Mouse (Mus musculus) liver, embryonic 11.5 days (tissue): ENCODE results near the gene Rcan2. TPM values are rescaled to one million over a fixed set of nuclear protein-coding genes. Genes with fewer than 3 reads are reported as not detected.
"Not testable (repeated sequence)": the region's sequence is repeated elsewhere in the genome, so short reads cannot be mapped to it uniquely, and the experiment has no call there.

Source experiments
- ATAC-seq: fragments of 200-750 bp; cut with Nextera tagmentation; replicated peaks from 2 replicates; pipeline ENCODE4 v1.8.0; 2017; ENCODE audit warnings: moderate number of reproducible peaks, mild to moderate bottlenecking, moderate TSS enrichment, moderate library complexity; ENCODE audit not compliant: low FRiP score
- DNase-seq: peaks from one replicate; pipeline ENCODE4 v3.0.0-alpha.2; 2017; ENCODE audit warnings: low spot score
- H3K27ac ChIP-seq: fragments of 300-500 bp; sonication (generic); 2 replicates; pipeline ENCODE4 v1.5.1; 2014; ENCODE audit warnings: mild to moderate bottlenecking, low read depth, low read length, control low read depth
- H3K27me3 ChIP-seq: fragments of 300-500 bp; sonication (generic); replicated peaks from 2 replicates; pipeline ENCODE4 v1.6.1; 2014; ENCODE audit warnings: low read length, mixed read lengths; ENCODE audit not compliant: control insufficient read depth, insufficient read depth
- H3K36me3 ChIP-seq: fragments of 300-500 bp; sonication (generic); 2 replicates; pipeline ENCODE4 v1.6.1; 2014; ENCODE audit warnings: mild to moderate bottlenecking, low read length, moderate library complexity, mixed read lengths; ENCODE audit not compliant: control insufficient read depth, insufficient read depth
- H3K4me1 ChIP-seq: fragments of 300-500 bp; sonication (generic); replicated peaks from 2 replicates; pipeline ENCODE4 v1.6.1; 2014; ENCODE audit warnings: low read length, mixed read lengths; ENCODE audit not compliant: control insufficient read depth, insufficient read depth
- H3K4me2 ChIP-seq: fragments of 300-500 bp; sonication (generic); 2 replicates; pipeline ENCODE4 v1.6.1; 2014; ENCODE audit warnings: mild to moderate bottlenecking, control low read depth, moderate library complexity
- H3K4me3 ChIP-seq: fragments of 300-500 bp; sonication (generic); 2 replicates; pipeline ENCODE4 v1.5.1; 2014; ENCODE audit warnings: low read depth, low read length, control low read depth
- H3K9ac ChIP-seq: fragments of 300-500 bp; sonication (generic); 2 replicates; pipeline ENCODE4 v1.6.1; 2014; ENCODE audit warnings: low read depth, low read length, control low read depth
- H3K9me3 ChIP-seq: fragments of 300-500 bp; sonication (generic); 2 replicates; pipeline ENCODE4 v1.6.1; 2016; ENCODE audit warnings: low read length, inconsistent platforms, mixed read lengths; ENCODE audit not compliant: control insufficient read depth
- WGBS: fragments of 180-500 bp; shearing (Covaris S2); extraction: QIAGEN DNeasy Blood & Tissue Kit; methylation state at CpG from one replicate; pipeline ENCODE4 v1.1.7; 2014; 5-methylcytosine and 5-hydroxymethylcytosine counted together
- polyA plus RNA-seq: library from polyadenylated mRNA; unstranded; fragments of >200 nt; fragmentation: Nextera tagmentation; extraction: Ambion mirVana; gene quantifications from 2 replicates; pipeline ENCODE4 v1.2.1, GENCODE M21; 2014

Rcan2 gene
- polyA plus RNA-seq, 1 experiment from 2014 or later = 3.4 TPM

DNA sequence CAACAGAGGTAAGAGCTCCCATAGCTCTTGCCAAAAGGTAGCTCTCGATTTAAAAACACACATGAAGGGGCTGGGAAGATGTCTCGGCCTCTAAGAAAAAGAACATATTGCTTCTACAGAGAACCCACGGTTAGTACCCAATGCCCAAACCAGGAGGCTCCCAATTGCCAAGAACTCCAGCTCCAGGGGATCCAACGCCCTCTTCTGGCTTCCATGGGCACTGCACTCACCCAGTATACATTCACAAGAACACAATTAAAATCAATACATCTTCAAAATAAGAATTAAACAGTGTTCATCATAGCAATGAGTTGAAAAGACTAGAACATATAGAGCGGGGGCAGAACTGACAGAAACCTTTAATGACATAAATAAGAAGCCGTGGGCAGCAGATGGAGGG lies 17.2 kb downstream of the Rcan2 start:
- H3K9ac ChIP-seq = no peak overlapping the region
- H3K27ac ChIP-seq = no peak overlapping the region
- ATAC-seq = no peak

DNA sequence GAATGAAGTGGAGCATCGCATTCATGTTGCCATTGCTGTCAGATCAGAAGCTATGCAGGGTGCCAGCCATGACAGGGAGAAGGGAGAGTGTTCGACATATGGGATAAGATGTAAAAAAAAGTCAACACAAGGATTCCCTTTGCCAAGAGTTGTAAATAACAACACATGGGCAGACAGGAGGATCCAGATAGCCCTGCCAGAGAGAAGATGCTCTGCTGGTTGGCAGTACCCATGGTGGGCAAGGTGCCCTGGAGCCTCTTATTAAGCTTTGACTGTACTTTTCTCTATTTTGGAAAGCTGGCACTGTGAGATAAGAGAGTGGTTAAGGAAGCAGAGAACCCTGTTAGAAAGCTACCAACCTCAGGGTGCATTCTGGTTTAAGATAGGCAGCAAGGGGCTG lies 19.8 kb downstream of the Rcan2 start:
- Histone ChIP-seq H3K36me3 (no peaks in the 10 kb centered on the region), H3K4me1 (no peaks in the 10 kb centered on the region), H3K4me3 (no peak overlapping the region), H3K27me3 (no peaks in the 10 kb centered on the region), H3K9ac (no peak overlapping the region), H3K9me3 (no peaks in the 10 kb centered on the region), H3K27ac (no peak overlapping the region), H3K4me2 (no peak overlapping the region)
- WGBS = 85% methylated on average over 2 of the region's 2 CpGs
- ATAC-seq = no peak
- no peak for DNase-seq

More for the DNA sequence above, 17.2 kb downstream of the Rcan2 start:
- no peak overlapping the region for H3K4me2 ChIP-seq
- WGBS = 67% methylated on average over 6 of the region's 6 CpGs
- H3K4me3 ChIP-seq = no peak overlapping the region
- H3K9me3 ChIP-seq = no peaks in the 10 kb centered on the region
- H3K4me1 ChIP-seq = no peaks in the 10 kb centered on the region
- DNase-seq = no peak
- H3K27me3 ChIP-seq = no peaks in the 10 kb centered on the region
- H3K36me3 ChIP-seq = no peaks in the 10 kb centered on the region

DNA sequence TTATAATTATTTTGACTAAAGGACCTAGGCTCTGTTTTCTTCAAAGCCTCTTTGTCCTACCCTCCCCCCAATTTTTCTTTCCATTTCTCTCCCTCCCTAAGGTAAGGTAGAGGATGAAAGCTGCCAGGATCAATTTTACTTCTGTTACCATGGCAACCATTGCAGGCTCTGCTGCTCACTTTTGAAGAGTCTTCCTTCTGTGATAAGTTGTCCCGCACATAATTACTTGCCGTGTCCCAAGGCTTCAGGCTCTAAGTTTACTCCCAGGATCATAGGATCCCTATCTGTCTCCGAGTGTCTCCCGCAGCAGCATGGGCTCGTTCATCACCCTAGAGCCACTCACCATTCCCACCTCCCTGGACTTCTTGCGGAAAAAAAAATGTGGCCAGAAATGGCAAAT lies 21.1 kb downstream of the Rcan2 start:
- Histone ChIP-seq H3K9ac (no peak overlapping the region), H3K4me1 (no peaks in the 10 kb centered on the region), H3K4me3 (no peak overlapping the region), H3K9me3 (no peaks in the 10 kb centered on the region), H3K27me3 (no peaks in the 10 kb centered on the region), H3K36me3 (no peaks in the 10 kb centered on the region), H3K4me2 (no peak overlapping the region), H3K27ac (no peak overlapping the region)
- ATAC-seq = no peak
- 70% methylated on average over 6 of the region's 6 CpGs for WGBS
- DNase-seq = no peak

DNA sequence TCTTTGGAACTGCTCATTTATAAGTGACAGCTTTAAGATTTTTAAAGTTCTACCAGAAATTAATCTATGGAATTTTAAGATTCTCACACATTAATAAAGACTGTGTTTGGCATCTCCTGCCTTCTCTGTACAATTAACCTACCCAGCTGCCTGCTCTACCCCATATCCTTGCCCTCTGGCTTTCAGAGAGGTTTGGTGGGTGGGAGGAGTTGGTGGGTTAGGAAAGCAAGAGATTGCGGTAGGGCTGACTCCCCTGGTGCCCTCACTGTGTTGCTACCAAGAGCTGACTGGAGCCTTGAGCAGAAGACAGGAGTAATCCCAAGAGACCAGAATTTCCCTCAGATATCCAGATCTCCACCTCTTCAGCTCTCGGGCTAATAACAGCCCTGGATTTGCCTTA lies 21.5 kb downstream of the Rcan2 start:
- ATAC-seq (no peak), DNase-seq (no peak)
- H3K9me3 ChIP-seq = no peaks in the 10 kb centered on the region
- no peaks in the 10 kb centered on the region for H3K4me1 ChIP-seq
- WGBS = 61% methylated on average over 2 of the region's 2 CpGs
- no peak overlapping the region for H3K4me3 ChIP-seq
- H3K4me2 ChIP-seq = no peak overlapping the region
- no peak overlapping the region for H3K27ac ChIP-seq
- H3K36me3 ChIP-seq = no peaks in the 10 kb centered on the region
- no peak overlapping the region for H3K9ac ChIP-seq
- H3K27me3 ChIP-seq = no peaks in the 10 kb centered on the region

DNA sequence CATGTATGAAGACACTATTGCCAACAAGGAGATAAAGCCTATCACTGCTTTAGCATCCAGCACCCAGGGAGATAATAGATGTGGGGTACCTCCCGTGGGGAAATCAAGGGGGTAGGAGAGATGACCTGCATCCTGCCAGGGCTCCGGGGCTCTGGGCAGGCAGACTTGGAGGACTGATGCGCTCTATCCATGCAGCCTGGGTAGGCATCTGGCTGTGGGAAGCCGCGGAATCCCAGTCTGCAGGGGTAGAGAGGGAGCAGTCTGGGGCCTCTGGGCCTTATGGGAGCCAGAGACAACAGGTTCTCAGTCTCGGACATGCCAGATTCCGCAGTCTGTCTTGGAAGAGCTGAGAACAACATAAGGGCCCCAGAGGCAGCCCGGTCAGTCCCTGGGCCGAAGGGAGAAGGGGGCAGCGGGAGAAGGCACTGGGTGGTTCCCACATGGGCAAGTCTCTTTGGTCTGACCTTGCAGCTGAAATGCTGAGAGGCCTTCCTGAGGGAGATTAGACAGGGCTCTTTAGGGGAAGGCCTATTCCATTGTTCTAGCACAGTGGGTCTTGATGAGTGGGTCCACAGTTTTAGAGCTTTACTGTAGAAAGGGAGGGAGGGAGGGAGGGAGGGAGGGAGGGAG lies 23.7 kb downstream of the Rcan2 start:
- ATAC-seq = no peak
- no peak overlapping the region for H3K4me2 ChIP-seq
- 76% methylated on average over 10 of the region's 10 CpGs for WGBS
- H3K4me1 ChIP-seq = no peaks in the 10 kb centered on the region
- no peak for DNase-seq
- no peaks in the 10 kb centered on the region for H3K27me3 ChIP-seq
- H3K4me3 ChIP-seq = no peak overlapping the region
- no peak overlapping the region for H3K27ac ChIP-seq
- no peak overlapping the region for H3K9ac ChIP-seq
- H3K9me3 ChIP-seq = no peaks in the 10 kb centered on the region
- H3K36me3 ChIP-seq = no peaks in the 10 kb centered on the region

DNA sequence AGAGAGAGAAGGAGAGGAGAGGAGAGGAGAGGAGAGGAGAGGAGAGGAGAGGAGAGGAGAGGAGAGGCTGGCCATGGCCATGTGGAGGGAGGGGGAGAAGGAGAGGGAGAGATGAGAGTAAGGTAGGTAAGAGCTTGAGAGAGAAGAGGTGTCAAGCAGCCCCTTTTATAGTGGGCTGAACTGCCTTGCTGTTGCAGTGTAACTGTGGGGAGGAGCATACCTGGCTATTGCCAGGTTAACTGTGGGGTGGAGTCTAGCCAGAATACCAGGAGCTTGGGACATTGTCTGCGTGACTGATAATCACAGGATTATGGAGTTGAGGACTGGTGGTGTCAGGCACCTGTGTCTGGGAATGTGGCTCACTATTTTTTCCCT lies 24.2 kb downstream of the Rcan2 start:
- WGBS = 39% methylated on average over 1 of the region's 1 CpGs
- H3K4me3 ChIP-seq, H3K27me3 ChIP-seq, H3K9ac ChIP-seq, H3K36me3 ChIP-seq, H3K4me2 ChIP-seq, DNase-seq, H3K9me3 ChIP-seq, H3K27ac ChIP-seq, H3K4me1 ChIP-seq, ATAC-seq: not testable (repeated sequence)

DNA sequence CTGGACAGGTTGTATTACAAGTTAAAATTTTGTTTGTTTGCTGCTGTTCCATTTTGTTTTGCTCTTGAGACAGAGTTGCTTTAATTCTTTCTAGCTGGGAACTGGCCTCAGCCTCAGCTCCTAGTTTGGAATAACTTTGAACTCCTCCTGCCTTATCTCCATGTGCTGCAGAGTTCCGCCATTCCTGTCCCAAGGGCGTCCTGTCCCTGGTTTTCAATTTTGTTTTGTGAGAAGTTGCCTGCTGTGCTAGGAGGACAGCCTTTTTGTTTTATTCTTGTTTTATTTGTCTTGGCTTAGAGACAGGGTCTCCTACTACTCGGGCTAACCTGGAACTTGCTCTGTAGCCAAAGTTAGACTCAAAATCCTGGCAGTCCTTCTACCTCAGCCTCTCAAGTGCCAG lies 26.1 kb downstream of the Rcan2 start:
- WGBS = 62% methylated on average over 3 of the region's 3 CpGs
- no peak overlapping the region for H3K4me2 ChIP-seq
- H3K4me3 ChIP-seq = no peak overlapping the region
- no peak for DNase-seq
- H3K4me1 ChIP-seq = no peaks in the 10 kb centered on the region
- no peak overlapping the region for H3K27ac ChIP-seq
- H3K9me3 ChIP-seq = no peaks in the 10 kb centered on the region
- no peak overlapping the region for H3K9ac ChIP-seq
- no peak for ATAC-seq
- H3K36me3 ChIP-seq = no peaks in the 10 kb centered on the region
- H3K27me3 ChIP-seq = no peaks in the 10 kb centered on the region

DNA sequence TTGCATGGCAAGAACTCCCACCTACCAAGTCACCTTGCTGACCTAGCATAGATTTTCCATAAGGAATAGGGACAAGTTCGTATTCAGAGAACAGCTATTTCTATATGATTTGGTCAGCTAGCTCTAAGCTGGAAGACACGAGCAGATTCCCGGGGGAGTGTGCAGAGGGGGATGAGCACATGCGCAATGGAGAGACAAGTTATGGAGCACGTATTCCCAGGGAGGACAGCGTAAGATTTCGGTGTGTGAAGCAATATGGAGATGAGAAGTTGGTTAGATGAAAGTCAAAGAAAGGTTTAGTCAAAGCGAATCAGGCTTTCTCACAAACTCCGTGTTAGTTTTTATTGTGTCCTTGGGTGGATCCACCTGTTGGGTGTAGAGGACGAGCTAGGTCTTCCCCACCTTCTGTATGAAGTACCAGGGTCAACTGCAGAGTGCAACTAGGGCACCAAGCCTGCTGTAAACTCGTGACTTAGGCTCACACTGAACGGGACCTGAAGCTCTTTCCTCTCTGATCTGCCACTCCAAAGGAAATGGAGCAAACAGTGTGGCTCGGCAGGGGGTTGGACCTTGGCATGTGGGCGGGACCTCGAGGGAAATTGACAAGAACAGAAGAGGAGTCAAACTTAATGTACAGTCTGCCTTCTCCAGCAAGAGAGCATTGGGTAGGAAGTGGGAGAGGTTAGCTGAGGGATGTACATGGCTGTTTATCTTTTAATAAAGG lies 31.4 kb downstream of the Rcan2 start:
- Histone ChIP-seq H3K4me2 (no peak overlapping the region), H3K4me1 (no peaks in the 10 kb centered on the region), H3K27ac (no peak overlapping the region), H3K27me3 (no peaks in the 10 kb centered on the region), H3K36me3 (no peaks in the 10 kb centered on the region), H3K4me3 (no peak overlapping the region), H3K9ac (no peak overlapping the region), H3K9me3 (no peaks in the 10 kb centered on the region)
- WGBS = 64% methylated on average over 15 of the region's 15 CpGs
- DNase-seq (no peak), ATAC-seq (no peak)

DNA sequence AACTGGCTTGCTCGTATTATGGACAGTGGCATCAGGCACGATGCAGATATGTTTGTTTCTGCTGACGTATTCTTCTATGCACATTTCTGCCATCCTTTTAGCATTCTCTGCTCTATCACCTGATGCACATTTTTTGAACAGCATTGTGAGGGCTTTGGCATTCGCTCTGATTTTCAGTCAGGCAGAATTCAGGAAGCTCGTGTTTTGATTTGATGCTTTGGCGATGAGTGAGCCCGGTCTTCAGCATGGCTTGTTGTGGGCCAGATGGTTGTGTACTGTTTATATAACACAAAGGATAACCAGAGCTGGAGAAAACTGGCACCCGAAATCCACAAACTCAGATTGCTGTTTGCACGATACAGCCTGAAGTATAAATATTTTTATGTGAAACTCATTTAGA lies 39.1 kb downstream of the Rcan2 start:
- Histone ChIP-seq H3K9me3 (no peaks in the 10 kb centered on the region), H3K27ac (no peak overlapping the region), H3K27me3 (no peaks in the 10 kb centered on the region), H3K9ac (no peak overlapping the region), H3K4me1 (no peaks in the 10 kb centered on the region), H3K4me2 (no peak overlapping the region), H3K36me3 (no peaks in the 10 kb centered on the region), H3K4me3 (no peak overlapping the region)
- no peak for DNase-seq
- WGBS = 82% methylated on average over 9 of the region's 9 CpGs
- no peak for ATAC-seq
